Mouse (Mus musculus) forebrain, postnatal 0 days (tissue): ENCODE measurements around the gene Smpd3. TPM values are rescaled to one million over a fixed set of nuclear protein-coding genes. Genes with fewer than 3 reads are reported as not detected.

Experiments used
- ATAC-seq: fragments of 200-750 bp; cut with Nextera tagmentation; 2 replicates; pipeline ENCODE4 v1.8.0; 2017; ENCODE audit warnings: mild to moderate bottlenecking, moderate library complexity
- DNase-seq: peaks from one replicate; pipeline ENCODE4 v3.0.0-alpha.2; 2015
- H3K27ac ChIP-seq: fragments of 300-500 bp; sonication (generic); 2 replicates; pipeline ENCODE4 v1.5.1; 2014; ENCODE audit warnings: low read depth, mild to moderate bottlenecking, antibody characterized with exemption, low read length, moderate library complexity, mixed read lengths
- H3K27me3 ChIP-seq: fragments of 300-500 bp; sonication (generic); 2 replicates; pipeline ENCODE4 v1.6.1; 2014; ENCODE audit warnings: mild to moderate bottlenecking, low read length, mixed read lengths; ENCODE audit not compliant: insufficient read depth
- H3K36me3 ChIP-seq: fragments of 300-500 bp; sonication (generic); 2 replicates; pipeline ENCODE4 v1.6.1; 2014; ENCODE audit warnings: mild to moderate bottlenecking, moderate library complexity; ENCODE audit not compliant: insufficient read depth
- H3K4me1 ChIP-seq: fragments of 300-500 bp; sonication (generic); 2 replicates; pipeline ENCODE4 v1.6.1; 2014; ENCODE audit warnings: antibody characterized with exemption; ENCODE audit not compliant: insufficient read depth
- H3K4me2 ChIP-seq: fragments of 300-500 bp; sonication (generic); 2 replicates; pipeline ENCODE4 v1.6.1; 2014; ENCODE audit warnings: low read depth, mild to moderate bottlenecking, moderate library complexity
- H3K4me3 ChIP-seq: fragments of 300-500 bp; sonication (generic); 2 replicates; pipeline ENCODE4 v1.5.1; 2014; ENCODE audit warnings: low read depth, low read length, mixed read lengths
- H3K9ac ChIP-seq: fragments of 300-500 bp; sonication (generic); 2 replicates; pipeline ENCODE4 v1.6.1; 2014; ENCODE audit warnings: mild to moderate bottlenecking
- H3K9me3 ChIP-seq: fragments of 300-500 bp; sonication (generic); 2 replicates; pipeline ENCODE4 v1.6.1; 2016; ENCODE audit warnings: low read length
- CTCF ChIP-seq: sonication (generic); IDR thresholded peaks from 2 replicates; pipeline ENCODE4 v1.5.1; 2016; ENCODE audit warnings: antibody characterized with exemption, control low read depth, low read depth
- WGBS: fragments of 180-500 bp; shearing (Covaris S2); extraction: QIAGEN DNeasy Blood & Tissue Kit; methylation state at CpG from one replicate; pipeline ENCODE4 v1.1.7; 2014; 5-methylcytosine and 5-hydroxymethylcytosine counted together
- polyA plus RNA-seq: library from polyadenylated mRNA; unstranded; fragments of >200 nt; fragmentation: Nextera tagmentation; extraction: Ambion mirVana; gene quantifications from 2 replicates; pipeline ENCODE4 v1.2.1, GENCODE M21; 2015
- total RNA-seq: library from RNA; depleted of rRNA; stranded (reverse); fragments of >200 nt; gene quantifications from 2 replicates; pipeline ENCODE4 v1.2.3, GENCODE M21; 2014

The Smpd3 gene
- total and polyA plus RNA-seq, 2 experiments from 2014 or later = 84.8 to 114 TPM

GRCm38 (mm10) chr8:106265398-106265797, 72.4 kb downstream of the Smpd3 start:
- ATAC-seq (no peak), DNase-seq (no peak)
- WGBS = 80% methylated on average over 17 of the region's 17 CpGs
- H3K4me3 ChIP-seq = no peak overlapping the region
- H3K36me3 ChIP-seq = peaks cover 21% of the 10 kb centered on the region
- no peak for TF ChIP-seq CTCF
- H3K27me3 ChIP-seq = no peaks in the 10 kb centered on the region
- no peak overlapping the region for H3K4me2 ChIP-seq
- no peaks in the 10 kb centered on the region for H3K9me3 ChIP-seq
- no peak overlapping the region for H3K9ac ChIP-seq
- peaks cover 10% of the 10 kb centered on the region for H3K4me1 ChIP-seq
- no peak overlapping the region for H3K27ac ChIP-seq

GRCm38 (mm10) chr8:106263928-106264327, 73.9 kb downstream of the Smpd3 start:
- H3K9ac ChIP-seq = no peak overlapping the region
- peak; percentile 39 for DNase-seq
- no peaks in the 10 kb centered on the region for H3K9me3 ChIP-seq
- no peak for TF ChIP-seq CTCF
- H3K4me3 ChIP-seq = no peak overlapping the region
- H3K27ac ChIP-seq = no peak overlapping the region
- 43% methylated on average over 4 of the region's 4 CpGs for WGBS
- H3K4me1 ChIP-seq = peaks cover 3% of the 10 kb centered on the region; the same call in 1 of the 2 replicates
- peaks cover 28% of the 10 kb centered on the region for H3K36me3 ChIP-seq
- no peak overlapping the region for H3K4me2 ChIP-seq
- no peaks in the 10 kb centered on the region for H3K27me3 ChIP-seq
- ATAC-seq = peak; percentile 44

- peaks cover 41% of the 10 kb centered on the region for H3K36me3 ChIP-seq
- no peak overlapping the region for H3K4me3 ChIP-seq
- DNase-seq (no peak), ATAC-seq (no peak)
- no peaks in the 10 kb centered on the region for H3K9me3 ChIP-seq
- H3K27me3 ChIP-seq = no peaks in the 10 kb centered on the region
- TF ChIP-seq CTCF = no peak
- H3K4me2 ChIP-seq = no peak overlapping the region
- H3K27ac ChIP-seq = no peak overlapping the region
- no peaks in the 10 kb centered on the region for H3K4me1 ChIP-seq
- WGBS = 54% methylated on average over 5 of the region's 5 CpGs
- H3K9ac ChIP-seq = no peak overlapping the region
Measured at GRCm38 (mm10) chr8:106262343-106262742, 75.4 kb downstream of the Smpd3 start.

GRCm38 (mm10) chr8:106260894-106261293, 76.9 kb downstream of the Smpd3 start:
- Histone ChIP-seq H3K36me3 (peaks cover 51% of the 10 kb centered on the region), H3K4me1 (no peaks in the 10 kb centered on the region), H3K9ac (no peak overlapping the region), H3K4me2 (no peak overlapping the region), H3K27me3 (no peaks in the 10 kb centered on the region), H3K27ac (no peak overlapping the region), H3K9me3 (no peaks in the 10 kb centered on the region), H3K4me3 (no peak overlapping the region)
- WGBS = 89% methylated on average over 4 of the region's 4 CpGs
- DNase-seq (no peak), ATAC-seq (no peak)
- no peak for TF ChIP-seq CTCF

GRCm38 (mm10) chr8:106259579-106260255, 78.1 kb downstream of the Smpd3 start:
- H3K4me1 ChIP-seq = no peaks in the 10 kb centered on the region
- H3K9ac ChIP-seq = no peak overlapping the region
- DNase-seq = no peak
- H3K4me3 ChIP-seq = no peak overlapping the region
- H3K36me3 ChIP-seq = peaks cover 53% of the 10 kb centered on the region
- H3K4me2 ChIP-seq = no peak overlapping the region
- no peak for TF ChIP-seq CTCF
- H3K9me3 ChIP-seq = no peaks in the 10 kb centered on the region
- no peaks in the 10 kb centered on the region for H3K27me3 ChIP-seq
- WGBS = 95% methylated on average over 10 of the region's 10 CpGs
- H3K27ac ChIP-seq = no peak overlapping the region
- ATAC-seq = no peak

DNA sequence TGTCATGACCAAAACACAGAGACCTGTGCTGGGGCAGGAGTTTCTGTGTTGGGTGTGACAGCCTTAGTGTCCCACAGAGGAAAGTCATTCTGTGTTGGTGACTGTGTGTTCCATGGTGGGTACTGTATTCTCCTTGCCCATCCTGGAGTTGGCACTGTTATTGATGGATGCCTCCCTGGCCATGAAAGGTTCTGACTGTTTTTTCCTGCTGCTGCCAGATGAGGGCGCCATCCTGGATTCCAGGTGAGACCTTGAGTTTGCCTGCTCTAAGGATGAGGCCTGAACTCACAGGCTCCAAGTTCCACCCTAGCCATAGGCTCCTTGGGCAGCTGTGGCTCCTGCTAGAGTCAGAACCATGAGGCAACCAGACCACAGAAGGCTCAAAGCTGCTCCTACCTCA, 79.6 kb downstream of the Smpd3 start:
- no peaks in the 10 kb centered on the region for H3K27me3 ChIP-seq
- no peak overlapping the region for H3K9ac ChIP-seq
- H3K27ac ChIP-seq = no peak overlapping the region
- no peak overlapping the region for H3K4me3 ChIP-seq
- no peak overlapping the region for H3K4me2 ChIP-seq
- peaks cover 62% of the 10 kb centered on the region for H3K36me3 ChIP-seq
- ATAC-seq (no peak), DNase-seq (no peak)
- no peaks in the 10 kb centered on the region for H3K9me3 ChIP-seq
- 36% methylated on average over 1 of the region's 1 CpGs for WGBS
- peak; percentile 51 for TF ChIP-seq CTCF
- H3K4me1 ChIP-seq = no peaks in the 10 kb centered on the region

DNA sequence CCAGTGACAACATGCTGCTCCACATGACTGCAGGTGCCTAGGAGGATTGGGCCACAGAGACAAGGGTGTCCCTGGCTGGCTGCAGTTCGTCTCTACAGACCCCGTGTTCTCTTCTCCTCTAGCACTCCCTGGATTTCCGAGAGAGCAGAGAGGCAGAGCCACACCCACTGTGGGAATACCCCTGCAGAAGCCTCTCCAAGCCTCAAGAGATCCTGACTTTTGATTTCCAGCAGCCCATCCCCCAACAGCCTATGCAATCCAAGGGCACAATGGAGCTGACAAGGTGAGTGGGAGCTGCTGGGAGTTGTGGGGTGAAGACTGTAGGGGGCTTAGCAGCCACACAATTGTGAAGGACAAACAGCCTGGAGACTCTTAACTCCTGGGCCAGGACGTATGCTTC, 87.6 kb downstream of the Smpd3 start:
- ATAC-seq = no peak

More for the DNA sequence above, 87.6 kb downstream of the Smpd3 start:
- no peak overlapping the region for H3K4me2 ChIP-seq
- no peak for TF ChIP-seq CTCF
- H3K9me3 ChIP-seq = no peaks in the 10 kb centered on the region
- no peaks in the 10 kb centered on the region for H3K27me3 ChIP-seq
- no peaks in the 10 kb centered on the region for H3K4me1 ChIP-seq
- no peak overlapping the region for H3K9ac ChIP-seq
- peaks cover 52% of the 10 kb centered on the region for H3K36me3 ChIP-seq
- DNase-seq = no peak
- H3K27ac ChIP-seq = no peak overlapping the region
- WGBS = 67% methylated on average over 4 of the region's 4 CpGs
- H3K4me3 ChIP-seq = no peak overlapping the region
